Mouse (Mus musculus): ENCODE results near the gene En2. TPM values are rescaled to one million over a fixed set of nuclear protein-coding genes. Genes with fewer than 3 reads are reported as not detected.

The En2 gene
- polyA plus RNA-seq, 1 experiment: not detected

Other genes starting within 250 kb of the En2 start
- gene Insig1, start 94.3 kb upstream of the En2 start, polyA plus RNA-seq (2012; ENCODE audit: insufficient read depth, insufficient read length, missing spikeins): 311 and 482 TPM in 2 replicates
- gene Cnpy1, start 80.1 kb downstream of the En2 start, polyA plus RNA-seq (2012; ENCODE audit: insufficient read depth, insufficient read length, missing spikeins): not detected in 2 replicates
- 12.0 and 13.9 TPM in 2 replicates for gene Rbm33, start 151.4 kb downstream of the En2 start, polyA plus RNA-seq (2012; ENCODE audit: insufficient read depth, insufficient read length, missing spikeins)

All from brown adipose tissue, adult 24 weeks (tissue).